Mouse (Mus musculus) embryonic facial prominence, embryonic 12.5 days (tissue): ENCODE results near the gene Gpr132. TPM values are rescaled to one million over a fixed set of nuclear protein-coding genes. Genes with fewer than 3 reads are reported as not detected.
"Not testable (repeated sequence)": the region's sequence is repeated elsewhere in the genome, so short reads cannot be mapped to it uniquely, and the experiment has no call there.

Experiments used
- ATAC-seq: fragments of 200-750 bp; cut with Nextera tagmentation; 2 replicates; pipeline ENCODE4 v1.8.0; 2017; ENCODE audit not compliant: insufficient number of reproducible peaks, insufficient read depth, low FRiP score, low TSS enrichment
- H3K27ac ChIP-seq: fragments of 300-500 bp; sonication (generic); 2 replicates; pipeline ENCODE4 v1.5.1; 2016; ENCODE audit warnings: mild to moderate bottlenecking
- H3K27me3 ChIP-seq: fragments of 300-500 bp; sonication (generic); 2 replicates; pipeline ENCODE4 v1.6.1; 2016; ENCODE audit warnings: mild to moderate bottlenecking, moderate library complexity
- H3K36me3 ChIP-seq: fragments of 300-500 bp; sonication (generic); 2 replicates; pipeline ENCODE4 v1.6.1; 2016; ENCODE audit warnings: mild to moderate bottlenecking
- H3K4me1 ChIP-seq: fragments of 300-500 bp; sonication (generic); 2 replicates; pipeline ENCODE4 v1.6.1; 2016
- H3K4me2 ChIP-seq: fragments of 300-500 bp; sonication (generic); replicated peaks from 2 replicates; pipeline ENCODE4 v1.6.1; 2016; ENCODE audit warnings: mild to moderate bottlenecking, moderate library complexity
- H3K4me3 ChIP-seq: fragments of 300-500 bp; sonication (generic); 2 replicates; pipeline ENCODE4 v1.5.1; 2016; ENCODE audit warnings: mild to moderate bottlenecking
- H3K9ac ChIP-seq: fragments of 300-500 bp; sonication (generic); 2 replicates; pipeline ENCODE4 v1.6.1; 2016; ENCODE audit warnings: mild to moderate bottlenecking, moderate library complexity
- H3K9me3 ChIP-seq: fragments of 300-500 bp; sonication (generic); 2 replicates; pipeline ENCODE4 v1.6.1; 2016; ENCODE audit warnings: mild to moderate bottlenecking, moderate library complexity
- WGBS: fragments of 180-500 bp; shearing (Covaris S2); methylation state at CpG from one replicate; pipeline ENCODE4 v1.1.7; 2016; 5-methylcytosine and 5-hydroxymethylcytosine counted together
- polyA plus RNA-seq: library from polyadenylated mRNA; unstranded; fragments of >200 nt; fragmentation: Nextera tagmentation; extraction: Ambion mirVana; gene quantifications from 2 replicates; pipeline ENCODE4 v1.2.1, GENCODE M21; 2016

The Gpr132 gene
- polyA plus RNA-seq, 1 experiment from 2014 or later, result 0.23 TPM

GRCm38 (mm10) chr12:112849235-112850022 is 18.6 kb downstream of the Gpr132 start:
- ATAC-seq, result no peak
- H3K4me1 ChIP-seq, result no peaks in the 10 kb centered on the region
- H3K9me3 ChIP-seq, result no peaks in the 10 kb centered on the region
- no peak overlapping the region for H3K4me2 ChIP-seq
- H3K36me3 ChIP-seq, result no peaks in the 10 kb centered on the region
- no peak overlapping the region for H3K9ac ChIP-seq
- no peak overlapping the region for H3K4me3 ChIP-seq
- no peaks in the 10 kb centered on the region for H3K27me3 ChIP-seq
- H3K27ac ChIP-seq, result no peak overlapping the region
- WGBS, result 75% methylated on average over 11 of the region's 11 CpGs

GRCm38 (mm10) chr12:112847880-112848279 is 20.1 kb downstream of the Gpr132 start:
- Histone ChIP-seq H3K27me3 (no peaks in the 10 kb centered on the region), H3K9ac (no peak overlapping the region), H3K27ac (no peak overlapping the region), H3K36me3 (no peaks in the 10 kb centered on the region), H3K4me3 (no peak overlapping the region), H3K9me3 (no peaks in the 10 kb centered on the region), H3K4me1 (no peaks in the 10 kb centered on the region), H3K4me2 (no peak overlapping the region)
- 86% methylated on average over 2 of the region's 2 CpGs for WGBS
- ATAC-seq, result no peak

DNA sequence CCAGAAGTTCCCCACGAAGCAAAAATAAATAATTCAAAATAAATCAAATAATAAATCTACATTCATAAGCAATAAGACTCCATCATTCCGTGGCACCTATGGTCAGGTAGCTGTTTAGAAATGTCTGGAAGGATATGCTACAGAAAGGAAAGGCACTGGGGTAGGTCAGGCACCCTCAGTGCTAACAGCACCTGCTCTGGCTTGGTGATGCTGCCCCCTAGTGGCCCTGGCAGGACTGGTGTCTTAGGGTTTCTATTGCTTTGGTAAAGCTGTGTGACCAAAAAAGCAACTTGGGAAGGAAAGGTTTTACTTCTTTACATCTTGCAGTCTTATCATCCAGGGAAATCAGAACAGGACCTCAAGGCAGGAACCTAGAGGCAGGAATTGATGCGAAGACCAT is 24.2 kb downstream of the Gpr132 start:
- H3K4me3 ChIP-seq, result no peak overlapping the region
- no peak overlapping the region for H3K4me2 ChIP-seq
- no peaks in the 10 kb centered on the region for H3K27me3 ChIP-seq
- no peaks in the 10 kb centered on the region for H3K4me1 ChIP-seq
- no peaks in the 10 kb centered on the region for H3K9me3 ChIP-seq
- WGBS, result 30% methylated on average over 3 of the region's 3 CpGs
- H3K36me3 ChIP-seq, result no peaks in the 10 kb centered on the region
- no peak overlapping the region for H3K27ac ChIP-seq
- ATAC-seq, result no peak
- H3K9ac ChIP-seq, result no peak overlapping the region

GRCm38 (mm10) chr12:112842128-112842527 is 25.9 kb downstream of the Gpr132 start:
- H3K27ac ChIP-seq, H3K27me3 ChIP-seq, H3K9me3 ChIP-seq, ATAC-seq, H3K4me2 ChIP-seq, H3K4me1 ChIP-seq, H3K36me3 ChIP-seq, H3K9ac ChIP-seq, H3K4me3 ChIP-seq: not testable (repeated sequence)
- WGBS, result 78% methylated on average over 2 of the region's 2 CpGs

GRCm38 (mm10) chr12:112841338-112841892 is 26.6 kb downstream of the Gpr132 start:
- ATAC-seq, H3K27me3 ChIP-seq, H3K4me3 ChIP-seq, H3K36me3 ChIP-seq, H3K9me3 ChIP-seq, H3K27ac ChIP-seq, H3K9ac ChIP-seq, H3K4me2 ChIP-seq, H3K4me1 ChIP-seq: not testable (repeated sequence)
- WGBS, result 70% methylated on average over 4 of the region's 4 CpGs

DNA sequence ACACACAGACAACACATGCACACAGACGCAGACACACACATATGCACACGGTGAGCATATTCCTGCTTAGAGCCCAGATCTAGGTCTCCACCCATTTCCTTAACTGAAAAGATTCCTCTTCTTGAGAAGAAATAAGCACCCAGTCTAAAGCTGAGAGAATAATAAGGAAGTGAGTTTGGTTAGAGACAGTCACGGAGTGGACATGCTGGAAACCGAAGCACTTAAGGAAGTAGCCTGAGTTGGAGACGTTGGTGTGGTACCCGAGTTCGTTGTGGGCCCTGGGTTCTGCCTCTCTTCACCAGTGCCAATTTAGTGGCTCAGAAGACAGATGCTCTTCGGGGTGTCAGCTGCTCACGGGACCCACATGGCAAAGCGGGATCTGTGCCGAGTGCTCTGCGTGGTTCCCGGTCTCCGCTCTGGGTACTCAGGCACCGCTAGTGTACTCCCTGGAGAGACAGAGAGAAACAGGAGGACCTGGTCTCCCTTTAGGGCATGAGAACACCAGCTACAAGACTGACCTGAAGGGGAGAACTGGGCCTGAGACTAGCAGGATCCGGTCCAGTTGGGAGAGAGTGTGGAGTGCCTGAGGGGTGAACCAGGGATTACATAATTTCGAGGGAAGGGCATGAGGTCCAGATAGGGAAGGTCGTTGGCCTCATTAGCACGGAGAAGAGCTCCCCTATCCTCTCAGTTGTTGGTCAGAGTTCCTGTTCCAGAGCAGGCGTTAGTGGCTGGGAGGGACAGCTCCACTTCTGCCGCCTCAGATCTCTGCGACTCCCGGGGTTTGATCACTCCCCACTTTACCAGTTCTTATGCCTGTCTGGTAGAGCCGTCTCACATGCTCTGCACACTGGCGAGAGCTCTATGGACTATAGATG is 27.6 kb downstream of the Gpr132 start:
- Histone ChIP-seq H3K27me3 (no peaks in the 10 kb centered on the region), H3K9ac (no peak overlapping the region), H3K4me3 (no peak overlapping the region), H3K4me2 (no peak overlapping the region), H3K4me1 (no peaks in the 10 kb centered on the region), H3K27ac (no peak overlapping the region), H3K9me3 (no peaks in the 10 kb centered on the region), H3K36me3 (no peaks in the 10 kb centered on the region)
- 80% methylated on average over 25 of the region's 25 CpGs for WGBS
- no peak for ATAC-seq

GRCm38 (mm10) chr12:112835046-112835445 is 33.0 kb downstream of the Gpr132 start:
- H3K4me3 ChIP-seq, result no peak overlapping the region
- H3K27ac ChIP-seq, result no peak overlapping the region
- no peak for ATAC-seq
- 0 out of 2 replicates have a peak, but pooled peaks cover 16% of the 10 kb centered on the region for H3K36me3 ChIP-seq
- no peak overlapping the region for H3K9ac ChIP-seq
- H3K4me1 ChIP-seq, result peaks cover 7% of the 10 kb centered on the region
- no peaks in the 10 kb centered on the region for H3K9me3 ChIP-seq
- no peak overlapping the region for H3K4me2 ChIP-seq
- no peaks in the 10 kb centered on the region for H3K27me3 ChIP-seq
- 72% methylated on average over 2 of the region's 2 CpGs for WGBS

DNA sequence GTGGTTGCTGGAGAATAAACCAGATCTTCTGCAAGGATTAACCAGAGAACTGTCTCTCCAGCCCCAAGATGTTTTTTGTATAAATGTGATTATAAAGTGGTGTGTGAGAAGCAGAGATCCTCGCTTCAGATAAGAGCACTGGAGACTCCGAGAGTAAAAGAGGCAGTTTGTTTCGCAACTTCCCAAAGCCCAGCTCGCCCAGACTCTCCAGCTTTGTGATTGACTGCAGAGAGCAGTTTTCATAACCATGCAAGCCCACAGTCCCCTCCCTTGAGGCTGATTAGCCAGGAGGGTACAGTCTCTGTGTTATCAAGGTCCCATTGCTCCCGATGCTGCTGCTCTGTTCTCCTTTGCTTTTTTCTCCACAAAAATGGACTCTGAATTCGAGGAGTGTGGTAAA is 34.5 kb downstream of the Gpr132 start:
- Histone ChIP-seq H3K27ac (no peak overlapping the region), H3K9me3 (no peaks in the 10 kb centered on the region), H3K36me3 (0 out of 2 replicates have a peak, but pooled peaks cover 16% of the 10 kb centered on the region), H3K4me1 (peaks cover 7% of the 10 kb centered on the region), H3K4me3 (no peak overlapping the region), H3K27me3 (no peaks in the 10 kb centered on the region), H3K4me2 (no peak overlapping the region), H3K9ac (no peak overlapping the region)
- 78% methylated on average over 6 of the region's 6 CpGs for WGBS
- no peak for ATAC-seq

GRCm38 (mm10) chr12:112832411-112832810 is 35.6 kb downstream of the Gpr132 start:
- Histone ChIP-seq H3K4me1 (peaks cover 16% of the 10 kb centered on the region), H3K36me3 (peaks cover 21% of the 10 kb centered on the region), H3K4me2 (no peak overlapping the region), H3K27ac (no peak overlapping the region), H3K9ac (no peak overlapping the region), H3K27me3 (no peaks in the 10 kb centered on the region), H3K4me3 (no peak overlapping the region), H3K9me3 (no peaks in the 10 kb centered on the region)
- no peak for ATAC-seq
- WGBS, result 91% methylated on average over 5 of the region's 5 CpGs

- Histone ChIP-seq H3K36me3 (peaks cover 39% of the 10 kb centered on the region), H3K4me1 (peaks cover 31% of the 10 kb centered on the region), H3K9me3 (no peaks in the 10 kb centered on the region), H3K9ac (peak overlapping the region; percentile 84), H3K4me3 (peak overlapping the region; percentile 98), H3K27me3 (no peaks in the 10 kb centered on the region), H3K27ac (no peak overlapping the region), H3K4me2 (peak overlapping the region; percentile 66)
- no peak for ATAC-seq
- 86% methylated on average over 3 of the region's 3 CpGs for WGBS
Measured at GRCm38 (mm10) chr12:112830570-112830969, 37.5 kb downstream of the Gpr132 start.

- Histone ChIP-seq H3K27ac (peak overlapping the region; percentile 76), H3K4me1 (peaks cover 31% of the 10 kb centered on the region), H3K9ac (peak overlapping the region; percentile 84), H3K27me3 (no peaks in the 10 kb centered on the region), H3K4me2 (peak overlapping the region; percentile 66), H3K4me3 (peak overlapping the region; percentile 98), H3K36me3 (peaks cover 43% of the 10 kb centered on the region), H3K9me3 (no peaks in the 10 kb centered on the region)
- 40% methylated on average over 2 of the region's 2 CpGs for WGBS
- ATAC-seq, result no peak
Measured at GRCm38 (mm10) chr12:112830141-112830540, 37.9 kb downstream of the Gpr132 start.
